Mouse (Mus musculus): Measurements from ENCODE around the gene Zkscan5.
A peak's percentile ranks its signal among the peaks of the same experiment; 100 is the strongest.
"Not testable (repeated sequence)": the region's sequence is repeated elsewhere in the genome, so short reads cannot be mapped to it uniquely, and the experiment has no call there.

Gene Zkscan5

DNA sequence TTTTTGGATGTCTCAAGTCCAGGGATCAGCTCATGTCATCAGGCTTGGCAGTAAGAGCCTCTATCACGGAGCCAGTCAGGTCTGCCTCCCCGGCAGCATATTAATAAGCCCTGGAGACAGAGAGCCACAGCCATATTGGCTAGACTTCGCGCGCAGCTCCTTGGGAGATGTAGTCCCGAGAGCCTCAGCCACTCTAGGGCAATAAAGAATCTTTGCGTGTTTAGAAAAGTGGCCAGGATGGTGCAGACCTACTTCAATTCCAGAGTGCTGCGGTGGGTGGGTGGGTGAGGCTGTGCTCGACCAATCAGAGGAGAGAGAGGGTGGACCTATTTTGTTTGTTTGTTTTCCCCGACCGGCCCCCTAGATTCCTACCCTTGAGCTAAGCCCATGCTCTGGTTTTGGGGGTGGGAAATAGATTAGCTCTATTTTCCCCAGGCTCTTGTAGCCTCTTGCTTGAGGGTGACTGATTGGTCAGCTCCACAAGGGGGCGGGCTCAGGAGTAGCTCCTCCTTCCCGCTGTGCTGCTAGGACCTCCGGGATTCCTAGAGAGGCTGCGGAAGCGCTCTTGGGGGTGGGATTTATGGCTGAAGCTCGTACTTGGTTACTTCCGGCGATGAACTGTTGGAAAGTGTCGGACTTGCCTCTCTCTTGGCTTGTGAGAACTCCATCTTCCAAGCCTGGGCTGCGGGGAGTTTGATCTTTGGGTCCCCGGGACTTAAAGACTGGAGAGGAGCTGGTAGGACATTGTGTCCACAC lies at the start of gene Zkscan5:
Zkscan5 (plus strand) TSS at position 627 of the 756 bp plus-strand sequence.
- peak; percentile 93 for DNase-seq (ENCODE audit: low spot score)

DNA sequence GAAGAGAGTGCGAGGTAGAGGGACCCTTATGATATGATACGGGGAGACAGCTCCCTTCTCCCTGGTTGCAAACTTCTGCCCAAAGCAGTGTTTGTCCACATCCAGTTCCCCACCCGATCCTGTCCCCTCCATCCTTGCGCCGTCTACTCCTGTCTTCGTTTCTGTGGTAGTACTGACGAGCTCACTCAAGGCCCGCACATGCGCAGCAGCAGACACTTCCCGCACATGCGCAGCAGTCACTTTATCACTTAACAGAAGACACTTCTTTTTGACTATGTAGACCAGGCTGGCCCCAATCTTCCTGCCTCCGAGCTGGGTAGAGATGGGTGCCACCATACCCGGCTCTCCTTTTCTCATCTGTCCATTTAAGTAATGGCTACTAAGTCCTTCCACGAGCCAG lies 43.0 kb upstream of the Zkscan5 start:
- DNase-seq (ENCODE audit: low spot score) = no peak

- no peak for DNase-seq (ENCODE audit: low spot score)
Measured at GRCm38 (mm10) chr5:145164710-145165109, 39.7 kb upstream of the Zkscan5 start.

GRCm38 (mm10) chr5:145165184-145165583 lies 39.2 kb upstream of the Zkscan5 start:
- DNase-seq (ENCODE audit: low spot score) = no peak

DNA sequence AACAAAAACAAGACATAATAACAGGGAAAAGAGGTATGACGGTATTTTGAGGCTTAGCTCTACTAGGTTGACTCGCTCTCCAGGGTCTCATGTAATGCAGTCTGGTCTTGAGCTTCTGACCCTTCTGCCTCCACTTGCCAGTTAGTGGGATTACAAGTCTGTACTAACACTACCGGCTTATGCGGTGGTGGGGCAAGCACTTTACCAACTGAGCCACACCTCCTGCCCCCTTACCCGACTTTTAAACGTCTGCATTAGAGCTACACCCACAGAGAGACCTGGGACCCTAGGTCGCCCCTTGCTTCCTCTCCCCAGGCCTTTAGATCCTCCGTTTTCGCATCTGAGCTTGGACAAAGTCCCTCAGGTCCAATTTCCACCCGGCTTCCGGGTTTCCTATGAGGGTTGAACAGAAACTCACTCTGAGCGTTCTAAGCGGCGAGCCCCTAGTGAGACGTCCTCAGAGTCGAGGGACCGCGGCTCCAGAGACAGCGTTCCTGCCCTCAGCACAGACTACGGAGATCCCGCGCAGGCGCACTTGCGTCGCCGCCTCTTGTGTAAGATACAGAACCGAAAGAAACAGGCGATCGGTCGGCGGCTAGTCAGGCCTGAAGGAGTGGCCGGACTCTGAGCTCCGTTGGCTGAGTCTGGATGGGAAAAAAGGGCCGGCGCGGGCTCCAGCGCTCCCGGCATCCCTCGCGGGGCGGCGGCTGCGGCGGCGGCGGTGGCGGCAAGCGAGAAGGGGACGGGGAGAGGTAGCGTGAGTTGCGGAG lies 37.6 kb upstream of the Zkscan5 start, which contains the start of the genes Ptcd1 and Cpsf4:
Ptcd1 (minus strand) TSS at position 573 of the 770 bp plus-strand sequence.
Cpsf4 (plus strand) TSS at position 678 of the 770 bp plus-strand sequence.
- DNase-seq (ENCODE audit: low spot score) = peak; percentile 95

DNA sequence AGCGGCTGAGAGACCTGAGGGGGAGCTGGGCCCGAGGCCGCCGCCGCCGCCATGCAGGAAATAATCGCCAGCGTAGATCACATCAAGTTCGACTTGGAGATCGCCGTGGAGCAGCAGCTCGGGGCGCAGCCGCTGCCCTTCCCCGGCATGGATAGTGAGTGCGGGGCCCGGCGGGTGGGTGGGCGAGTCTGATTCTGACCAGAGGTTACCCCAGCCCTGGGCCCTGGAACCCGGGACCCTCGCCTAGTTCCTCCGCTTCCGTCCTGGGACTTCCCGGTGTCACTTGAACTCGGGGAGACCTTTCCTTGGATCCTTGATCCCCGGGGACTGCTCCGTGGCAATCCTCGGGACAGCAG lies 37.1 kb upstream of the Zkscan5 start:
- no peak for DNase-seq (ENCODE audit: low spot score)

- no peak for DNase-seq (ENCODE audit: low spot score)
Measured at GRCm38 (mm10) chr5:145178461-145178980, 25.8 kb upstream of the Zkscan5 start.

- DNase-seq (ENCODE audit: low spot score) = no peak
Measured at GRCm38 (mm10) chr5:145185244-145185643, 19.1 kb upstream of the Zkscan5 start.

DNA sequence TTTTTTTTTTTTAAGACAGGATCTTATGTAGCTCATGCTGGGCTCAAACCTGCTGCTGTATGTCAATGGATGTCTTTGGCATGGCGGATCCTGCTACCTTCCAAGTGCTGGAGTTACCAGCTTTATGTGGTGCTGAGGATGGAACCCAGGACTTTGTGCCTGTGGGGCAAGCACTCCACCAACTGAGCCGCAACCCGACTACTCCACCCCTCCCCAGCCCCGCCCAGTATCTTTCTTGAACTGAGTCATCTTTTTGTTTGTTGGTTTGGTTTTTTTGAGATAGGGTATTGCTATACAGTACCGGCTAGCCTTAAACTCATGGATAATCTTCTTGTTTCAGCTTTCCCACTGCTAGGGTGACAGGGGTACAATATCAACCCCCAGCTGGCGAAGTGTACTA lies 14.9 kb upstream of the Zkscan5 start:
- no peak for DNase-seq (ENCODE audit: low spot score)

DNA sequence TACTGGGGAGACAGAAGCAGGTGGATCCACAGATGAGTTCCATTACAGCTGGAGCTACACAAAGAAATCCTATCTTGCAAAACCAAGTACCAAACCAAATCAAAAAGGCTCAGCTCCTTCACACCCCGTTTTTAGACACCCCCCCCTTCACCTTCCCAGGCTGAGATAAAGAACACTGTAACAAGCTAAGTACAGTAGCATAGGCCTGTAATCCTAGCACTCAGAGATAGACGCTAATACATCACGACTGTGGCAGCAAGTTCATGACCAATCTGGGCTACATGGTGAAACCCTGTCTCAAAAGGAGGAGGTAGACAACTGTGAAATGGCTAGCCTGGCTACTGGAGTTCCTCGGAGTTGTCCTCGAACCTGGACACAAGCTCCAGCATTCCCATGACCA lies 14.0 kb upstream of the Zkscan5 start:
- DNase-seq (ENCODE audit: low spot score) = no peak

DNA sequence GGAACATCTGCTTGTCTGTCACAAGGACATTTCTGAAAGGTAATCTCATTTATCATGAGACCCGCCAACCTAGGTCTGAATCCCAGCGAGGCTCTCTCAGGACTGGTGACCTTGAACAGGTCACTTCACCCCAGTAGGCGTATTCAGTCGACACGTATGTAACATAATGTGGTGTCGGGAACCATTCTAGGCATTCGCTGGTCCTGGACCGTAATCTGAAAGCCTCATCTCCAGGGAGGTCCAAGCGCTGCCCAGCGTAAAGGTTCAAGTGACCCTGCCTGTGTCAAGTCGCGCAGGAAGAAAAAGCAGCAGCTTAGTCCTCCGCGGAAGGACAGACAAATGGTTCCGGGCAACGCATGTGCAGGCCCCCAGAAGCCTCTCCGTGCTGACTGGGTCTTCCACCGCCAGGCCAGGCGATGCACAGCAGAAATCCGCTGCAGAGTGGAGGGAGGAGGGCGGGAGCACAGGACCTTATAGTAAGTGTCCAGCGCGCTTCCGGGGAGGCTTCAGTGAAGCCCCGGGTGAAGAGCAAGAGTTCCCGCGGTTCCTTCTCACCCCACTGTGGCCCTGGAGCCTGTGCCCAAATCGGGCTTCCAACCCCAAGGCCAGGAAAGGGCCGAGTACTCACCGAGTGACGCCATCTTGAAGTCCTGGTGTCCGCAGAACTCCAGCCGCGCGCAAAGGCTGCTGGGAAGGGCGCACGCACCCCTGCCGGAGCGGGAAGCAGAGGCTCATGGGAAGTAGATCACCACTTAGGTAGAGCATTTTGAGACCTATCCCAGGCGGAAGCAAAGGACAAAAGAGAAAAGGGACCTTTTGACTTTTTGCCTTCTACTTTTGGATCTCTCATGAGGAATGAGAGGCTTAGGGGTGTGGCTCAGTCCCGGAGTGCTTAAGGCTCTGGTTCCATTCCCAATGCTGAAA lies 13.2 kb upstream of the Zkscan5 start:
- peak; percentile 86 for DNase-seq (ENCODE audit: low spot score)

GRCm38 (mm10) chr5:145191962-145192361 lies 12.4 kb upstream of the Zkscan5 start, which contains the start of gene Atp5j2:
TSS of gene Atp5j2 (minus strand) at chr5:145192062.
- DNase-seq (ENCODE audit: low spot score) = no peak

DNA sequence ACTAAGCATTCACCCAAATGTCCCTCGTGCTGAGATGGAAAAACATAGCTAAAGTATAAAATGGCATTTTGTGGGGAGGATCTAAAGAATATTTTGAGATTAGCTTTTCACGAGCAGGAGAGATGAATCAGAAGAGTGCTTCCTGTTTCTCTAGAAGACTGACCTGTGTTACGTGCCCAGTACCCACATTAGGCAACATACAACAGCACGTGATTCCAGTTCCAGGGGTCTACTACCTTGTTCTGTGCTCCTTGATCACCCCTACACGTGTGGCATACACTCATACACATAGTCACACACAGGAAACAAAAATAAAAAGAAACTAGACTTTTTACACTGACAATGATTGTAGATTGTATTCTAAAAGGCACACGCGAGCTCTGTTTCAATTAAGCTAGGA lies 4.0 kb upstream of the Zkscan5 start:
- DNase-seq (ENCODE audit: low spot score) = no peak

GRCm38 (mm10) chr5:145201321-145201991 lies 2.9 kb upstream of the Zkscan5 start, which contains the start of gene Zkscan14:
TSS of gene Zkscan14 (minus strand) at chr5:145201868.
- peak; percentile 53 for DNase-seq (ENCODE audit: low spot score)

GRCm38 (mm10) chr5:145202446-145202845 lies 1.9 kb upstream of the Zkscan5 start:
- no peak for DNase-seq (ENCODE audit: low spot score)

DNA sequence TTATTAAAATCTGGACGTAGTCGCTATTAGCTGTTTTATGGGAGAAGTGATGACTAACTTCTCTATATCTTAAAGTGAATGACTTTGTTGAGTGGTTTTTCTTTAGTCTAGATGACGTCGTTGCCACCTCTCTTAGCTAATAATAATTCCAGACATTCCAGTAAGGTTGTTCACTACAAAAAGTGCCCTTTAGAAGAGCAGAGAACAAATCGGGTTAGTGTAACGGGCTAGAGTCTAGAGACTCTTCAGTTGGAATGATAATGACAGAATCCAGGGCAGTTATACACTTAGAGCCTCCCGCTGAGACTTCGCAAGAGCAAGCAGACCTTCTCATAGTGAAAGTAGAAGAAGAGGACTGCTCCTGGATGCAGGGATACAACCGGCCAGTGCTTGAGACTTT lies 679 bp downstream of the Zkscan5 start:
- DNase-seq (ENCODE audit: low spot score) = no peak

DNA sequence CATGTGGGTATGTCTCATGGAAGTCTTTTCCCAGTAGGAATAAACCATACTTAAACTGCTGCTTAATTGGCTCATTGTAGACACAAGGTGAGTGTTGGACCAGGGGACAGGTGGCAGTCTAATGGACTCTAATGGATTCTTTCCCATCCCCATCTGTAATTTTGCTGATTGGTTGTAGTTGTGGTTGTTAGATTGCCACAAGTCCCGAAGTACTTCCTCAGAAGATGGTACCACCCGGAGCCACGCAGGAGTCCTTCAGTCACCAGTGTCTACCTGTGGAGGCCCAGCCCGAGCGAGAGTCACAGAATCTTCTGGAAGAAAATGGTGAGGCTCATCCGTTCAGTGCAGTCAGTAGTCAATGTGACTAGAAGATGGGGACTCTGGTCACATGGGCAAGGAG lies 3.0 kb downstream of the Zkscan5 start:
- DNase-seq (ENCODE audit: low spot score) = no peak

GRCm38 (mm10) chr5:145207954-145208353 lies 3.6 kb downstream of the Zkscan5 start:
- no peak for DNase-seq (ENCODE audit: low spot score)

DNA sequence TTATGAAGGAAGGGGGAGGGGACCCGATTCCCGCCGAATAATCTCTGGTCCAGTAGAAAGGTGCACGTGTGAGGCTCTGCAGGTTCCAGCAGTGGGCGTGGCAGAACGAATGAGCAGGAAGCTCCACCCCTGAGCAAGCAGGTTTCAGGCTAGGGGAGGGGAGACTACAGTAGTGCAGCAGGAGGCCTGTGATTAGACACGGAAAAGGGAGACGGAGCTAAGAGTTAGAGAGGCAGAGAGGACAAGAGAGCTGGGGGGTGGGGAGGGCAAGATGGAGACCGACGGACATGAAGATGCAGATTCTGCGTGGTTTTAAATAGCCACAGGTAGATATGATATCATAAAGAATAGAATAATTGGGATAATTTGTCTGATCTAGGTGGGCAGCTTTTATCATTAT lies 4.0 kb downstream of the Zkscan5 start:
- not testable (repeated sequence) for DNase-seq (ENCODE audit: low spot score)

DNA sequence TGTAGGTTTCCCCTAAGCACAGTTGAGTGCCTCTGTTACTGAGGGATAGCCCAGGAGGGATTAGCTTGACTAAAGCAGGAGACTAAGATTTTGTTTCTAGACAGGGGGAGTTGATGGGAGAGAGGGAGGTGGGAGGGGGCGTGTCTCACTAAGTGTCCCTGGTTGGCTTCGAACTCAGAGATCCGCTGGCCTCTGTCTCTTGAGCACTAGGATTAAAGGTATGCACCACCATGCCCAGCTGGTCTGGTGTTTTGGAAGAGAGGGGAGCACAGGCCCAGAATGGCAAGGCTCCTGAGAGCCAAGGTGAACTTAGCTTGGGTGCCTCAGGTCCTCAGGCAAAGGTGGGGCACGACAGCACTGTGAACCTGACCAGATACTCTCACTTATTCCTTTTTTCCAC lies 7.0 kb downstream of the Zkscan5 start:
- no peak for DNase-seq (ENCODE audit: low spot score)

DNA sequence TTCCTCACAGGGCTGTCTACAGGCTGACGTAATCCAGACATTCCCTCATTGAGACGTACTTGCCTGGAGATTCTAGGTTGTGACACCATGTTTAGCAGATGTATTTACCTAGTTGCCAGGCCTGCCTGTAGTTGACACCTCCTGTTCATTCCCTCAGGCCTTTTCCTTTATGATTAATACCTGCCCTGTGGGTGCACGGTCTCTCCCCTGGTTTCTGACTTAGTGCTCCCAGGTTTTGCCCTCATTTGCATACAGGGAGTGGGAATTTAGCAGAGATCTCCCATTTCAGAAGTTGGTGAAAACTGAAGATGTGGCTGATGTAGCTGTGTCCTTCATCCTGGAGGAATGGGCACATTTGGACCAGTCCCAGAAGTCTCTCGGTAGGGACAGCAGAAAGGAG lies 7.9 kb downstream of the Zkscan5 start:
- no peak for DNase-seq (ENCODE audit: low spot score)
